Mouse (Mus musculus) bone marrow, adult 2 months (tissue): ENCODE measurements at regions not wholly inside any gene's neighbourhood (a gene's known extent, or its start where the extent isn't known, plus 50 kb on each side); places are given as distances from the start of the nearest gene placed in this dataset.

Source experiments
- H3K27ac ChIP-seq: fragments of 200-500 bp; 2 replicates; pipeline ENCODE4 v1.5.1; 2012; ENCODE audit warnings: low read depth, mild to moderate bottlenecking, control low read depth, inconsistent platforms, low read length; ENCODE audit not compliant: control insufficient read depth, poor library complexity, insufficient read depth
- H3K4me1 ChIP-seq: fragments of 200-500 bp; 2 replicates; pipeline ENCODE4 v1.6.1; 2011; ENCODE audit warnings: low read length; ENCODE audit not compliant: control insufficient read depth, insufficient read depth
- H3K4me3 ChIP-seq: fragments of 200-500 bp; replicated peaks from 2 replicates; pipeline ENCODE3; 2011; ENCODE audit warnings: mild to moderate bottlenecking, low read depth, low read length, control low read depth; ENCODE audit not compliant: control insufficient read depth
- CTCF ChIP-seq: fragments of 200-500 bp; IDR thresholded peaks from 2 replicates; pipeline ENCODE4 v1.5.1; 2011; ENCODE audit warnings: low read length, control low read depth; ENCODE audit not compliant: control insufficient read depth, insufficient read depth
- POLR2A ChIP-seq: fragments of 200-500 bp; IDR thresholded peaks from 2 replicates; pipeline ENCODE4 v1.6.1; 2011; ENCODE audit warnings: low read depth, mild to moderate bottlenecking, control low read depth, low read length, borderline replicate concordance; ENCODE audit not compliant: control insufficient read depth
- WGBS: fragments of 180-500 bp; shearing (Covaris S2); methylation state at CpG from one replicate; pipeline ENCODE4 v1.1.7; 2018; 5-methylcytosine and 5-hydroxymethylcytosine counted together

GRCm38 (mm10) chr11:45539459-45539858 is 312.4 kb upstream of the Clint1 start:
- Histone ChIP-seq H3K4me3 (no peak overlapping the region), H3K4me1 (no peaks in the 10 kb centered on the region; the same call in 1 of the 2 replicates), H3K27ac (no peak overlapping the region)
- 48% methylated on average over 4 of the region's 4 CpGs for WGBS
- TF ChIP-seq CTCF (peak; percentile 51; the same call in 1 of the 2 replicates), POLR2A (no peak)

GRCm38 (mm10) chr11:45544531-45544930 is 307.3 kb upstream of the Clint1 start:
- no peak for TF ChIP-seq CTCF
- no peak for TF ChIP-seq POLR2A
- no peaks in the 10 kb centered on the region for H3K4me1 ChIP-seq
- WGBS: 69% methylated on average over 3 of the region's 3 CpGs
- no peak overlapping the region for H3K27ac ChIP-seq
- no peak overlapping the region for H3K4me3 ChIP-seq

DNA sequence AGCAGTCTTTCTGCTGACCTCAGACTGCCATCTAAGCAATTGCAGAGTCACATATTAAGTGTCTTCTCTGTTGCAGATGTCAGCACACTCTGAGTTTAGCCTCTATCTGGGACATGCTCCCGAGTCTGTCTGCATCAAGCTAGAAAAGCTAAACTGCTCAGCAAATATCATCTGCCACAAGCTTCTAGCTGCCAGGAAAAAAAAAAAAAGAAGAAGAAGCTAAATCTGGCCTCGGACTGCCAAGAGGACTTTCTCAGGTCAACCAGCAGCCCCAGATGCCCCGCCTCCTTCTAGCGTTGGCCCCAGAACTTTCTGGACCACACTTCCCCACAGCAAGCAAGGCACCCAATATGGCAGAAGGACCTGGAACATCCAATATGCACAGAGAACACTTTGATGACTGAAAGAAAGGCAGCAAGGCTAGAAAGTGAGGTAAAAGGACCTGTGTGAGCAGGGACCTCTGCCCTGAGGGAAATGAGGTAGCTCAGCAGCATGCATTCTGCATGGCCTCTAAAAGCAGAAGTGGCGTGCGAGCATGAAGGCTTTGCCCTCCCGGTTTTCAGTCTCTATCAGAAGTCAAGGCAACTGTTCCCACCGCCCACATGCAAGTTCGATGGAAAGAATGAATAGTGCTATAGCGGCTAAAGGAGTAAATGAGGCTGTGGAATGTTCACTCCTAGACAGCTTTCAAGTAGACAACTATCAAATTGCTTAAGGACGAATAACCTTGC is 305.8 kb upstream of the Clint1 start:
- no peaks in the 10 kb centered on the region for H3K4me1 ChIP-seq
- 41% methylated on average over 11 of the region's 11 CpGs for WGBS
- no peak overlapping the region for H3K4me3 ChIP-seq
- H3K27ac ChIP-seq: no peak overlapping the region
- TF ChIP-seq POLR2A (no peak), CTCF (no peak)

GRCm38 (mm10) chr11:45546861-45547260 is 305.0 kb upstream of the Clint1 start:
- no peak overlapping the region for H3K4me3 ChIP-seq
- H3K27ac ChIP-seq: no peak overlapping the region
- WGBS: 68% methylated on average over 2 of the region's 2 CpGs
- H3K4me1 ChIP-seq: no peaks in the 10 kb centered on the region
- TF ChIP-seq CTCF: no peak
- TF ChIP-seq POLR2A: no peak

- no peaks in the 10 kb centered on the region for H3K4me1 ChIP-seq
- no peak overlapping the region for H3K4me3 ChIP-seq
- TF ChIP-seq CTCF: no peak
- no peak for TF ChIP-seq POLR2A
- H3K27ac ChIP-seq: no peak overlapping the region
- WGBS: 53% methylated on average over 7 of the region's 7 CpGs
Observed at GRCm38 (mm10) chr11:45550376-45550775, 301.5 kb upstream of the Clint1 start.

DNA sequence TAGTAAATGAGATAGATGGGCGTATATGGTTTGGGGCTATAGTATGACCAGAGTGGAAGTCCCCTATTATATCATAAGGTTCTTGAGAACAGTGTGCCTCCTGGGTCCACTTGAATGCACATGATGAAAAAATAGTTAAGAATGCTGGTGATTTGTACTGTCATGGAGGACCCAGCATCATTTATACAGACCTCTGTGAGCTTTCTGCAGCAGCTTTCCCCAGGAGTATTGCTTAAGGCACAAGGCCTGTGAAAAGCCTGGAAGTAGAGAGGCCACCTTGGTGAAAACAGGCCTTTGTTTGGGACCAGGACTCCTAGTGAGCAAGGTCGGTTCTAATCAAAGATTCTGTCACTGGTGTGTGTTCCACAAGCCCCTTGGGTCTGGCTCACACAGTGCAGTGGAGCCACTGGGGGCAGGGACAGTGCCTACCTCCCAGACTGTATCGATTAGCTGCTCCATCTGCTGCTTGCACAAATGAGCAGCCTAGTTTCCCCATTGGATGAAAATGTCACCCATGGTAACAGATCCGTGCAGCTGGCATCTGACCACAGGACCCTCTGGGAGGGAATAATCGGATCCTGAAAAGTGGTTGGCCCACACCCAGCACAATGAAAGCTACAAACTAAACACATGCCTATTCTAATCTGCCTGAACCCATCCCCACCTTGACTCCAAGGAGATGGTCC is 274.2 kb upstream of the Clint1 start:
- WGBS: 69% methylated on average over 5 of the region's 5 CpGs
- H3K27ac ChIP-seq: no peak overlapping the region
- H3K4me3 ChIP-seq: no peak overlapping the region
- no peaks in the 10 kb centered on the region for H3K4me1 ChIP-seq
- no peak for TF ChIP-seq CTCF
- TF ChIP-seq POLR2A: no peak

- Histone ChIP-seq H3K4me3 (no peak overlapping the region), H3K4me1 (no peaks in the 10 kb centered on the region), H3K27ac (no peak overlapping the region)
- 79% methylated on average over 3 of the region's 3 CpGs for WGBS
- TF ChIP-seq POLR2A (no peak), CTCF (no peak)
Observed at GRCm38 (mm10) chr11:45592335-45592734, 259.5 kb upstream of the Clint1 start.

DNA sequence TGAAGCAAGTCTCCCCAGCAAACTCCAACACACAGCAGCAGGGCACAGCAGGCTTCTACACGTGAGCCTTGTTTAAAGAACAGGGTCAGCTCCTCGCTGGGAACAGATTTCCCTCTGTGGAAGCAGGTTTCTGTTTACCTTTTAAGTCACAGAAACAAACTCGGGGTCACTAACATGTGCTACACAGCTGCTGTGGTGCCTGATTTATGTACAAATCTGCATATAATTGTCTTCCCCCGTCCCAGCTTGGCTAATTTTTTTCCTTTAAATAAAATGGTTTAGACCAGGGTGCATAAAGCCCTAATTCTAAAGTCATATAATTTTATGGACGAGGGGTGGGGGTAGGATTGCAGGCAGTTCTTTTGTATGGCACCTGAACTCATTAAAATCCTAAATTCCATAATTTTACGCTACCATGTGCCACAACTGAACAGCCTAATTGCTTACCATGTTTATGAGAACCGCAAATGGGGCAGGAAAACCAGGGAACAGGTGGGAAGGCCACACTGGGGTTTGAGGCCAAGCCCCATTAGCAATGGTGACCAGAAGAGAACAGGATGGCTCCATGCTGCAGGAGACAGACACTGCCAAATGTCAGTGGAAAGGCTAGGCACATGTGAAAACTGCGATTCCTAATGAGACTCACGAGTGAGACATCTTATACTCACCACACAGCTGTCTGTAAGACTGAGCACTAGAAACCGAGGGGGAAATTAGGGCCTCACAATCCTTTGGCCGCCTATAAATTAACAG is 258.8 kb upstream of the Clint1 start:
- 67% methylated on average over 11 of the region's 11 CpGs for WGBS

More for the DNA sequence above, 258.8 kb upstream of the Clint1 start:
- Histone ChIP-seq H3K4me3 (no peak overlapping the region), H3K4me1 (no peaks in the 10 kb centered on the region), H3K27ac (no peak overlapping the region)
- no peak for TF ChIP-seq POLR2A
- TF ChIP-seq CTCF: no peak
